Comparison of ENCODE assay signal across 8 mouse cellular contexts in the genomic region with DNA sequence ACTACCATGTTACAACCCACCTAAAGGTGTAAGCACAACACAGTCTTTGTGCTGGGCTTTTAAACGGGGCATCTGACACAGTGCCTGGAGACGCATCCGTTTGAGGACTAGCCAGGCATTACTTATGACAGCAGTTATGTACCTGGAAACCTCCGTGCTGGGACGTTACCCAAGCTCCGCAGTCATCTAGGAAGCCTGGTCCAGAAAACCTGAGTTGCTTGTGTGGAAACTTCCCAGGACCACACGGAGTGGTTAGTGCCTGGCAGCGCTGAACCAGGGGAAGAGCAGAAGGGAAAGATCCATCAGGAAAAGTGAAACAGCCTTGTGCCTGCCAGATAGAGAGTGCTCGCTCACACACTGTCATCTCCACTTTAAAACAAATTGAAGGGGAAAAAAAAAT. TPM values are rescaled to one million over a fixed set of nuclear protein-coding genes. Genes with fewer than 3 reads are reported as not detected.
DNase-seq lines count a peak whose midpoint lies in the region; ATAC-seq and TF ChIP-seq lines count a peak whose summit lies in the region.

No protein-coding gene starts in this region.

- no peak overlapping the region for H3K9ac ChIP-seq in heart, embryonic 15.5 days
- no peak overlapping the region for H3K9ac ChIP-seq in forebrain, embryonic 16.5 days (replicated peaks; ENCODE audit: low read depth, low read length)

- H3K9me3 ChIP-seq in heart, embryonic 15.5 days (replicated peaks) = no peaks in the 10 kb centered on the region
- no peaks in the 10 kb centered on the region for H3K9me3 ChIP-seq in embryonic facial prominence, embryonic 10.5 days
- no peaks in the 10 kb centered on the region for H3K9me3 ChIP-seq in forebrain, embryonic 16.5 days (ENCODE audit: control insufficient read depth, low read length)

- H3K4me1 ChIP-seq in heart, embryonic 15.5 days (replicated peaks) = peaks cover 11% of the 10 kb centered on the region
- H3K4me1 ChIP-seq in embryonic facial prominence, embryonic 10.5 days = peaks cover 34% of the 10 kb centered on the region
- peaks cover 11% of the 10 kb centered on the region for H3K4me1 ChIP-seq in forebrain, embryonic 16.5 days (replicated peaks; ENCODE audit: control insufficient read depth, insufficient read depth, low read length)
- H3K4me1 ChIP-seq in thymus, adult 2 months (replicated peaks; ENCODE audit: control insufficient read depth, insufficient read depth, low read length) = peaks cover 16% of the 10 kb centered on the region

- peak overlapping the region; percentile 68 for H3K4me2 ChIP-seq in heart, embryonic 15.5 days
- peak overlapping the region; percentile 49; the same call in 1 of the 2 replicates for H3K4me2 ChIP-seq in forebrain, embryonic 16.5 days (ENCODE audit: low read length)

- no peaks in the 10 kb centered on the region for H3K27me3 ChIP-seq in heart, embryonic 15.5 days
- no peaks in the 10 kb centered on the region for H3K27me3 ChIP-seq in embryonic facial prominence, embryonic 10.5 days (replicated peaks; ENCODE audit: low read depth, poor library complexity, severe bottlenecking)
- H3K27me3 ChIP-seq in forebrain, embryonic 16.5 days (replicated peaks; ENCODE audit: control insufficient read depth, insufficient read depth, low read length) = no peaks in the 10 kb centered on the region; the same call in 1 of the 2 replicates
- H3K27me3 ChIP-seq in thymus, adult 2 months (ENCODE audit: control insufficient read depth, insufficient read depth, low read length) = no peaks in the 10 kb centered on the region

- no peak overlapping the region for H3K27ac ChIP-seq in heart, embryonic 15.5 days
- peak overlapping the region; percentile 88 for H3K27ac ChIP-seq in embryonic facial prominence, embryonic 10.5 days (replicated peaks)
- H3K27ac ChIP-seq in forebrain, embryonic 16.5 days (ENCODE audit: low read length) = no peak overlapping the region
- H3K27ac ChIP-seq in thymus, adult 2 months (ENCODE audit: control insufficient read depth, insufficient read depth, low read length) = no peak overlapping the region

- TF ChIP-seq CTCF in thymus, adult 2 months (IDR thresholded peaks at IDR 0.05; ENCODE audit: borderline replicate concordance, control insufficient read depth, extremely low read depth, insufficient read depth, low read length, poor library complexity) = no peak

- peak overlapping the region; percentile 44; the same call in 1 of the 2 replicates for H3K4me3 ChIP-seq in heart, embryonic 15.5 days
- H3K4me3 ChIP-seq in embryonic facial prominence, embryonic 10.5 days = peak overlapping the region; percentile 45
- H3K4me3 ChIP-seq in forebrain, embryonic 16.5 days (replicated peaks; ENCODE audit: low read length) = no peak overlapping the region
- H3K4me3 ChIP-seq in thymus, adult 2 months (ENCODE audit: control insufficient read depth, insufficient read depth, low read length) = no peak overlapping the region

- no peak for DNase-seq in heart, postnatal 4 days
- DNase-seq in embryonic facial prominence, embryonic 10.5 days (ENCODE audit: low spot score) = peak; percentile 52
- peak; percentile 37 for DNase-seq in mesoderm, embryonic 11.5 days (ENCODE audit: low read depth, low spot score)
- DNase-seq in yolk sac, embryonic 10.5 days (ENCODE audit: low spot score) = no peak
- no peak for DNase-seq in thymus, adult 2 months
- no peak for DNase-seq in spleen, postnatal 36 days (ENCODE audit: low spot score in 2 of 2)

- 33% methylated on average over 9 of the region's 9 CpGs for WGBS in heart, embryonic 15.5 days
- 32% methylated on average over 9 of the region's 9 CpGs for WGBS in embryonic facial prominence, embryonic 10.5 days
- 36% methylated on average over 9 of the region's 9 CpGs for WGBS in forebrain, embryonic 16.5 days
- WGBS in thymus, adult 2 months = 51% methylated on average over 9 of the region's 9 CpGs

- no peaks in the 10 kb centered on the region for H3K36me3 ChIP-seq in heart, embryonic 15.5 days
- H3K36me3 ChIP-seq in embryonic facial prominence, embryonic 10.5 days (replicated peaks) = no peaks in the 10 kb centered on the region
- H3K36me3 ChIP-seq in forebrain, embryonic 16.5 days (ENCODE audit: control insufficient read depth, insufficient read depth) = no peaks in the 10 kb centered on the region
- H3K36me3 ChIP-seq in thymus, adult 2 months (ENCODE audit: control insufficient read depth, insufficient read depth, low read length) = no peaks in the 10 kb centered on the region

- TF ChIP-seq POLR2A in thymus, adult 2 months (IDR thresholded peaks at IDR 0.05; ENCODE audit: control insufficient read depth, extremely low read depth, insufficient read depth, low read length, poor library complexity) = no peak

- ATAC-seq in heart, embryonic 15.5 days (replicated peaks; ENCODE audit: insufficient number of reproducible peaks, insufficient read depth, low FRiP score, low read depth) = 0 out of 2 replicates have a peak, but pooled peaks have one; percentile 18
- peak; percentile 55; the same call in 1 of the 2 replicates for ATAC-seq in forebrain, embryonic 16.5 days

RNA-seq across cellular contexts. Expression of a gene that starts 23.2 kb away (rescaled TPM):
- polyA plus RNA-seq in heart, embryonic 15.5 days (2015; fragmentation: Nextera tagmentation; extraction: Ambion mirVana) = 14.4 and 18.4 TPM in 2 replicates
- total RNA-seq in heart, postnatal 4 days (2021) = 10 to 100 TPM; 13.2 to 14.6 TPM
- polyA plus RNA-seq in embryonic facial prominence, embryonic 10.5 days (2016; fragmentation: Nextera tagmentation; extraction: Ambion mirVana) = 20.7 and 23.6 TPM in 2 replicates
- polyA plus RNA-seq in forebrain, embryonic 16.5 days (2015; fragmentation: Nextera tagmentation; extraction: Ambion mirVana) = 3.0 and 3.6 TPM in 2 replicates
- 0.65 and 0.71 TPM in 2 replicates for polyA plus RNA-seq in thymus, adult 2 months (2012; rRNA removed)

Comparison
In these comparisons a context has a peak if more than half of its experiments do, and no peak if none do; other contexts are left out.
1. H3K4me3 ChIP-seq: peak in heart, embryonic 15.5 days (single experiment) and embryonic facial prominence, embryonic 10.5 days (single experiment); none in forebrain, embryonic 16.5 days (single experiment) and thymus, adult 2 months (single experiment).
2. DNase-seq: peak in embryonic facial prominence, embryonic 10.5 days (single experiment) and mesoderm, embryonic 11.5 days (single experiment); none in heart, postnatal 4 days (single experiment), yolk sac, embryonic 10.5 days (single experiment), thymus, adult 2 months (single experiment) and spleen, postnatal 36 days (0 of 2).